Mouse (Mus musculus) urinary bladder, postnatal 14 days (tissue): ENCODE results near the gene Disc1.

Experiments
- DNase-seq: peaks from one replicate; pipeline ENCODE4 v3.0.0; 2021; ENCODE audit warnings: low spot score

The Disc1 gene

GRCm38 (mm10) chr8:125270292-125270691 lies 216.3 kb downstream of the Disc1 start:
- DNase-seq = no peak

GRCm38 (mm10) chr8:125271357-125271756 lies 217.4 kb downstream of the Disc1 start:
- DNase-seq = no peak

DNA sequence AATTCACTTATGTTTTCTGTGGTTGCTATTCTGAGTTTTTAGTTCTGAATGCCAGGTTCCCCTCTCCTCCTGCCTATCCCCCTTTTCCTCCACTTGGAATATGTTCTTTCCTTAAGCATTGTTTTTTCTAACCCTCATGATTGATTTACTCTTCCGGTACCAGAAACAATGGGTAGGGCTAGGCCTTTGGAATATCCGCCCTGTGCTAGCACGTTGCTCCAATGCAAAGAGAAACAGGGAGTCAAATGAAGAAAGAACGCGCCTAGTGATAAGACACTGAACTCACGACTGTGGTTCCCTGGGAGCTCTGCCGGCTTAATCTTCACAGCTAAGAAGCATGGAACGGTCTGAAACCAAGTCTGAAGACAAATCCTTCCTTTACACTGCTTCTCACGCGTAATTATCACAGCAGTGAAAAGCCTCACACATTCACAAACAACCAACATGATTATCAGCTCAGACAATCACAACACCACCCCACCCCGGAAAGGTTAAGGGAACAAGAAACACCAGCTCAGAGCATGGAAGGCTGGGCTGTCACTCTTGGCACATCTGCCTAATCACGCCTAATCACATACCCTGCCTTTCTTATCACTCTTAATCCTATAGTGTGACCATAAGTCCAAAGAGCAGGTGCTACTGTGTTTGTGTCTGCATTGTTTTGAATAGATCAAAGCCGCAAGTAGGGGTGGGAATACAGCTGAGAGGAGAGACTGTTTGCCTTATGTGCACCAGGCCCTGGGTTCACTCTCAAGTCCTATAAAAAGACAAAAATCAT lies 218.3 kb downstream of the Disc1 start:
- no peak for DNase-seq

DNA sequence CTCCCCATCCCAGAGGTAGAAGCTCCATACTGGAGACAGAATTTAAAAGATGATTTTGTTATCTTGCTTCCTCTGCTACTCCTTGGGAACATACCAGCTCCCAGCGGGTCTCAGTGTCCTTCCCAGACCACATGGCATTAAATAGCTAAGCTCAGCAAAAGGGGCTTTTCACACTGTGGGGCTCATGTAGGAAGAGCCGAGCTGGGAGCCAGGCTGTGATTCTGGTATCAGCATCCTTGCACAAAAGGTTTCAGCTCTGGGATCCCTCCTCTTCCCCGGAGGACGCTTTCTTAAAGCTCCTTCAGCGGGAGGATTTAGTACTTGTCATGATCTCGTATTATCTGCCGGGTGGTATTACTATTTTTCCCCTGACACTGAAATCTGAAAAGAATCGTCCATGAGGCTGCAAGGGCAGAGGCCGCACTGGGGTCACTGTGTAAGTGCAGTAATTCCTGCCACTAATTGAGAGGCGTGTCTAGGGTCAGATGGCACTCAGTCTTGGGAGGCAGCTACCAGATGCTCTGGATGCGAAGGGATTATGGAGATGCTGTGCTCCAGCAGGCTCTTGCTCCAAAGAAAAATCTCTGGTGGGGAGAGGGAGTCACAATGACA lies 223.2 kb downstream of the Disc1 start:
- DNase-seq = no peak

GRCm38 (mm10) chr8:125279156-125279555 lies 225.2 kb downstream of the Disc1 start:
- DNase-seq = no peak

DNA sequence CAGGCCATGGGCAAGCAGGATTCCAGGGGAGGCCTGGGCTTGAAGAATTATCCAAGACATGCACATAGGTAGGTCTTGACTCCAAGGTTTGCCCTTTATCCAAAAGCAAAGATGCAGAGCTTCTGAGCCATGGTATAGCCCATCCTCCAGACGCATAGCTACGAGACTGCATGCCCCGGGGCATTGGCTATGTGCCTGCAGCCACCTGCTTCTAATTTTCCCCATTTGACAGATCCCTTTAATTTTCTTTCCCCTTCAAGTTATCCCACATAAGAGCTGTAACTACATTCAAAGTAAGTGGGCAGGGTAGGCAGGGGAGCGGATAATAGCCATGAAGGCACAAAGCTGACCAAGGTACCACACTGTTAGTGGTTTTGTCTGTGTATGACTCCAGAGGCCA lies 225.9 kb downstream of the Disc1 start:
- no peak for DNase-seq

- DNase-seq = no peak
These were observed 228.5 kb downstream of the Disc1 start for GRCm38 (mm10) chr8:125282531-125282930.

DNA sequence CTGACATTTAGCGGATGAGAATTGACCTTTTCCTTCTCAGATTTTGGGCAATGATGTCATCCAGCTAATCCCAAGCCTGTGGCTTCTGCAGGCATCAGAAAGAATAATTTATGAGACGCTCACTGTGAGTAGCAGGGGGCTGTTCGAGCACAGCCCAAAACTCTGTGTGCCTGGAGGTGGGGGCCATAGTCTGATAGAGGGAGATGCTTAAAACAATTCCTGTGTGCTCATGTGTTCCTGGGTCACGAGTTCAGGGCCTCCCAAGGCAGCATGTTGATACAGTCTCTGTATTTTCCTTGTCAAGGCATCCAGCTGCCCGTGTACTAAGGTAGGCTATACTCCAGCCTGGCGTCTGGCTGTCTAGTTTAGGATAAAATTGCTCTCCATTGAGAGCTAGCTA lies 229.5 kb downstream of the Disc1 start:
- DNase-seq = no peak

- DNase-seq = no peak
These were observed 230.9 kb downstream of the Disc1 start for GRCm38 (mm10) chr8:125284875-125285274.

DNA sequence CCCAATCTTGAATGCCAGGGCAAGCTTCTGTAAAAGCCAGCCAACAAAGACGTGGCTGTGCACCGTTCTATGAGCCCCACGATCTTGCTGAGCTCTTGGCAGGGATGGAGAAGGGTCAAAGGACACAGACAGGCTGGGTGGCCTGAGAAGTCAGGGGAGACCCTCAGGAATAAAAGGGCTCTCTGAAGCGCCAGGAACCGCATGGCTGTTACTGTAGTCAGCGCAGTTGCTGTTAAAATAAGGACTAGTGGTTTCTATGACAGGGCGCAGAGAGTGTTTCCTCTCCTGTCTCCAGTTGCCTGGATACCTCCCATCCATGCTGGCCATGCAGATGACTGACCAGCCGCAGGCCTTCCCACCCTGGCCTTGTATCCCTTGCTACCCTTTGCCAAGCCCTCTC lies 231.4 kb downstream of the Disc1 start:
- DNase-seq = no peak

- peak; percentile 78 for DNase-seq
These were observed 232.1 kb downstream of the Disc1 start for GRCm38 (mm10) chr8:125285966-125286681.

GRCm38 (mm10) chr8:125287311-125287710 lies 233.3 kb downstream of the Disc1 start:
- no peak for DNase-seq

DNA sequence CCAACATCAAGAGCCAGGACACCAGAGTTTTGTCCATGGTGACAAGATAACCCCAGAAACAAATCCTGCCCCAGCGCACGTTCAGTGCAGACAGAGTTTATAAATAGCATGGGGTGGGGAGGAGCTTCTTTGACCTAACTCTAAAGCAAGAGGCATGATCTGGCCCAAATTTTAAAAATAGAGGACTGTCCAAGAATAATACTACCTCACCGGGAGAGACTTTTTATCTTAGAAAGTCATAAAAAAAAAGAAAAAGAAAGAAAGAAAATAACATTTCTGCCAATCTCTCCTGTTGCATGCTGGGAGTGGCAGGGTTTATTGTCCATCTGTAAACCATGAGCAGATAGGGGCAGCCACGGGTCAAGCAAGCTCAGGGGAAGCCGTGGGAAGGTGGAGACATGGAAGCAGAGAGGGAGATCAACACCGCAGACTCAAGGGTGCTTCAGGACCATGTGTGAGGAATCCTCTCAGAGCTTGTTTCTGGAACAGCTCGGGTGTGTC lies 233.9 kb downstream of the Disc1 start:
- no peak for DNase-seq

DNA sequence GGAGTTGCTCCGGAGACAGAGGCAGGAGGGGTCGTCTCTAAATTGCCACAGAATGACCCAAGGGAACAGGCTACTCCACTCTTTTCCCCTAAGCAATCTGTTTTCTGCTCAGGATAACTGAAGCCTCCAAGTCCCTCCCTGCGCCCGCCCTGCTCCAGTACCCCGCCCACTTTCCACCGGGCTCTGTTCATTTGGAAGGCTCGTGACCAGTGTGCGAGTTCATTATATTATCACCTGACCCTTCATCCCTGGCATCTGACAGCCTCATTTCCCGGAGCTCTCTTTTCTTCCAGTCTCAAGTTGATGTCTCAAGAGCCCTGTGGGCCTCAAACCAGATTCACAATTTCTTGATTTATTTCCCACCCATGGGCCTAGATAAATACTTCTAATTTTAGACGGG lies 237.5 kb downstream of the Disc1 start:
- peak; percentile 18 for DNase-seq

GRCm38 (mm10) chr8:125291932-125292717 lies 238.1 kb downstream of the Disc1 start:
- no peak for DNase-seq

GRCm38 (mm10) chr8:125292933-125293591 lies 239.1 kb downstream of the Disc1 start:
- peak; percentile 72 for DNase-seq

DNA sequence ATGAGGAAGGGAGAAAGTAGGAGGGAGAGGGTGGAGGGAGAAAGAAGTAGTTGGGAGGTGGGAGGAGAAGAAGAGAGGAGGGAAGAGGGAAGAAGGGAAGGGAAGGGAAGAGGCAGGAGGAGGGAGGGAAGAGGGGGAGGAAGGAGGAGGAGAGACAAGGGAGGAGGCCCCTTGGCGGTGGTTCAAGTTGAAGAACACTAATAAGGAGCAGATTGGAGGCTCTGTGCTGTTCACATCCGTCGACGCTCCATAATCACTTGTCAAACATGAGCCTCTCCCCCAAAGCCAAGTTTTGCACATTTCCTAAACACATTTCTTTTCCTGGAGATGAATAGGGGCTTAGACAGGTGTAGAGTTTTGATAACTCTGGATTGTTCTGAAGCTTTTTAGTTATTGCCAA lies 245.3 kb downstream of the Disc1 start:
- no peak for DNase-seq

- DNase-seq = no peak
These were observed 248.0 kb downstream of the Disc1 start for GRCm38 (mm10) chr8:125301931-125302361.

DNA sequence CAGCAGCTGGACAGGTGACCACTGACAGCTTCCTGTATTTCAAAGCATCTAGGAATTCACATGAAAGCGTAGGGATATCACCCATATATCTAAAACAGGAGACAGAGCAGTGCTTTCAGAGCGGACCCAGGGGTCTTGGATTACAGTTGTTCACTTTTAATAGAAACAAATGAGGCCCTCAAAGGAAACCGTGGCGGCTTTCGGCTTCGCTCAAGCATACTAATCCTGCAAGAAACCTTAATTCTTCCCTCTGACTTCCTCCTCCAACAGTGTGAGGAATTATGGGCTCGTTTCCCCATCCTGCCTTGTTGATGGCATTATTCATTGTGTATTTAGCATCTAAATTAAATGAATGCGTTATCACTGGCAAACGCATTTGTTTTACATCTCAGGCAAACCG lies 252.7 kb downstream of the Disc1 start:
- no peak for DNase-seq

- DNase-seq = no peak
These were observed 256.0 kb downstream of the Disc1 start for GRCm38 (mm10) chr8:125309985-125310384.
